Mouse (Mus musculus) liver, adult (tissue): ENCODE measurements around the gene Eif1.

ENCODE experiments used
- GATA4 ChIP-seq: IDR thresholded peaks from 2 replicates; pipeline ENCODE4 v1.6.1; 2014; ENCODE audit warnings: mild to moderate bottlenecking, low read length; ENCODE audit not compliant: insufficient replicate concordance

The Eif1 gene

DNA sequence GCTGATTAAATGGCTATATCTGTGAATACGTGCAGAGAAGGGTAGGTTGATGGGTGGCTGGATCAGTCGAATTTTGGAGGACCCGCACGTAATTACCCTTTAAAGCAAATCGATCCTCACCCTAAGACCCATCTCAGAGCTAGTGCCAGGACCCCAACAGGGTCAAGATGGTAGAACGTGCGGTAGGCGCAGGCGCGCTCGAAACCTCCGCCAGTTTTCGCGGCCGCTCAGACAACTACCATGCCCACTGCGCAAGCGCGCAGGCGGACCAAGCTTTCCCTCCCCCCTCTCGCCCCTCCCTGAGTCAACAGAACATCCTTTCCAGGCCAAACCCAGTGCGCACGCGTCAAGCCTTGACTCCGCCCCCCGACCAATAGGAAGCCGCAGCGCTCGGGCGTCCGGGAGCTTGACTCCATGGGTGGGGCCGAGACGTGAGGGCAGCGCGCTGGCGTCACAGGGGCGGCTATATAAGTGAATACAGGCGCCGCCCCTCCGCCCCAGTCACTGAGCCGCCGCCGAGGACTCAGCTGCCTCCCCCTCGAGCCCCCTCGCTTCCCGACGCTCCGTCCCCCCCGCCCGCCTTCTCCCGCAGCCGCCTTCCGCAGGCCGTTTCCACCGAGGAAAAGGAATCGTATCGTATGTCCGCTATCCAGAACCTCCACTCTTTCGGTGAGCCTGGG lies at the start of gene Eif1:
Gene Eif1, plus strand, starts transcription at position 394 of the 680 bp plus-strand sequence.
- TF ChIP-seq GATA4: no peak

DNA sequence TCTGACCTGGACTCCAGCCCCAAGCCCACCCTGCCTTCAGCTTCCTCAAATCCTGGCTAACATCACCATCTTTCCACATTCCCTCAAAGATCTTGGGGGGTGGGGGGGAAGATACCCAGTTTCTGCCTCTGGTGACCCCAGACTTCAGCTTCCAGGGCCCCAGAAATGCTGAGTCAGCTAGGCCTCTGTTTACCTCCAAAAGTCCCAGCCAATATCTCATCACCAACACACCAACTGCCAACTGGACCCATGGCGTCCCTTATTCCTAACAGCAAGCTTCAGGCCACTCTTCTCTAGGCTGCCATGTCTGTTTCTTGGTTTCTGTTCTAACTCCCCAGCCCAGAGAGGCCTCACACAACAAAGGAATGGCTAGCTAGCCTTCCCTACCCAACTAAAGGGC lies 47.8 kb upstream of the Eif1 start:
- no peak for TF ChIP-seq GATA4

DNA sequence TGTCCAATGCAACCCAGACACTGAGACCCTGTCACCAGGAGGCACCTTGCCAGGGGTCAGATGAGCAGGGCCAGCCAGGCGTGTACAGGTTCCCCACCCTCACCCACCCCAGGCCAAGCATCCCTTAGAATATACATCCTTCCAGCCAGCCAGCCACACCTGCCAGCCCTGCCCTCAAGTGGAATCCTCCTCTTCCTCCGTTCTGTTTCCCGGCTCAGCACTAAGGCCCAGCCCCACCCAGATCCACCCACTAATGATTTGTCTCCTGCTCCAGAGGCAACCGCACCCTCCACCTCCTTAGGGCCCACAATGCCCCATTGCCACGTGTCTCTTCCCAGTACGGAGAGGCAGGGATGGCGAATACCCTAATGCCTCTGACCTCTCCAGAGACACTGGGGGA lies 45.0 kb upstream of the Eif1 start:
- TF ChIP-seq GATA4: no peak

DNA sequence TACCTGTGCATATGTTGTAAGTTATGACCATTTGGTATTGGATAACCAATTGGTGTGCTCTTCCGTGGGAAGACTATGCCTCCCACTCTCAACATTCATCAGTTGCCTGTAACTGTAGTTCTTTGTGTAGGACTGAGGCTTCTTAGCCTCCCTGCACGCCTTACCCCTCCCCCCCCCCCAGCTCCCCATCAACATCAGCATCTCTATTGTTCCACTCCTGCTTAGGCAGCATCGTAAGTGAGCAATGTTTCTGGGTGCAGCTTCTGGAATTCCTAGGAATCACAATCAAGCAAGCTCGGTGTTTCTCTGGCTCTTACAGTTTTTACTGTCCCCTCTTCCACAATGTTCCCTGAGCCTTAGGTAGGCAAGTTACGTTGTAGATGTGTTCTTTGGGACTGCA lies 44.2 kb upstream of the Eif1 start:
- TF ChIP-seq GATA4: no peak

DNA sequence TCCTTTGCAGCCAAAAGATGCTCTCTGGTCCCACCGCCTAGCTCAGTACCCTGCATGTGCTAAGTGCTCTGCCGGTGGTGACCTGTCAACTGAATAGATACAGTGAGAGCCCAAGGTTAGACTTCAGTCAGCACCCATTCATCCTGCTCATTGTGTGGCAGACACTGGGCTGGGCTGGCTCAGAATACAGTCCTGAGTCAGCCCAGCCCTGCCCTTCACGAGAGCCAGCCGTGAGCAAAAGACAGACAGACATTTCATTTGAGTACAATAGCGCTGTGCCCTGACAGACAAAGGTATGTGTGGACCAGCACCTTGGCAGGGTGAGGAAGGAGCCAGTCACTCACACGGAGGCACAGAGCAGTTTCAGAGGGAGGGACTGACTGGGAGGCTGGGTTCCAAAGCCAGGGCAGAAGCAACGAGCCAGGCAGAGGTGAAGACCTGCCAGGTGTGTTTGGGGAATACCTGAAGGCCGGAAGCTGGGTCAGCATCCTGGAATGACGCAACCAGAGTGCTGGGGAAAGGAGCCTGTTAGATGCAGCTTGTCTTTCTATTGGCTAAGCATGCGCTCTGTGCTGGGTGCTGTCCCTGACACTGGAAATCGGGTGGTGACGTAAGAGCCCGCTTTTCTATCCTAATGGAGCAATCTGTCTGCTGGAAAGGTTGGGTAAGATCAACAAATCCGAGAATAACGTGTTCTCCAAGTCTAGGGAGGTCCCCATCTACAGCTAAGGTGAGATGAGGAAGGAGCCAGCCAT lies 41.8 kb upstream of the Eif1 start:
- TF ChIP-seq GATA4: no peak

DNA sequence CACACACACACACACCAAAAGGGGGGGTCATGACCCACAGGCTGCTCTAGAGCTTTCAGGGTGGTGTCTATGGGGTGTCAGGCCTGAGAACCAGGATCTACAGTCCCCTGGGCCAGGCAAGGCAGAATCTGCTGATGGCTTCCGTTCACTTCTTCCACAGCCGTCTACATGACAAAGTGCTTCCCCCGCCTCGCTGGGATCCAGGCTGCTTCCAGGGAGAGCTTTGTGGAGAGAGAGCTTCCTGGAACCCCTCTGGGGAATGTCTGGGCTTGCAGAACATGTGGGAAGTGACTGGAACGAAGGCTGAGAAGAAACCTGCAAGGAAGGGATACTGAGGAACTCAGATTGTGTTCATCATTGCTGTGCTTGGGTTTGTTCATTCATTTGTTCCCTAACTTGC lies 40.9 kb upstream of the Eif1 start:
- TF ChIP-seq GATA4: no peak

DNA sequence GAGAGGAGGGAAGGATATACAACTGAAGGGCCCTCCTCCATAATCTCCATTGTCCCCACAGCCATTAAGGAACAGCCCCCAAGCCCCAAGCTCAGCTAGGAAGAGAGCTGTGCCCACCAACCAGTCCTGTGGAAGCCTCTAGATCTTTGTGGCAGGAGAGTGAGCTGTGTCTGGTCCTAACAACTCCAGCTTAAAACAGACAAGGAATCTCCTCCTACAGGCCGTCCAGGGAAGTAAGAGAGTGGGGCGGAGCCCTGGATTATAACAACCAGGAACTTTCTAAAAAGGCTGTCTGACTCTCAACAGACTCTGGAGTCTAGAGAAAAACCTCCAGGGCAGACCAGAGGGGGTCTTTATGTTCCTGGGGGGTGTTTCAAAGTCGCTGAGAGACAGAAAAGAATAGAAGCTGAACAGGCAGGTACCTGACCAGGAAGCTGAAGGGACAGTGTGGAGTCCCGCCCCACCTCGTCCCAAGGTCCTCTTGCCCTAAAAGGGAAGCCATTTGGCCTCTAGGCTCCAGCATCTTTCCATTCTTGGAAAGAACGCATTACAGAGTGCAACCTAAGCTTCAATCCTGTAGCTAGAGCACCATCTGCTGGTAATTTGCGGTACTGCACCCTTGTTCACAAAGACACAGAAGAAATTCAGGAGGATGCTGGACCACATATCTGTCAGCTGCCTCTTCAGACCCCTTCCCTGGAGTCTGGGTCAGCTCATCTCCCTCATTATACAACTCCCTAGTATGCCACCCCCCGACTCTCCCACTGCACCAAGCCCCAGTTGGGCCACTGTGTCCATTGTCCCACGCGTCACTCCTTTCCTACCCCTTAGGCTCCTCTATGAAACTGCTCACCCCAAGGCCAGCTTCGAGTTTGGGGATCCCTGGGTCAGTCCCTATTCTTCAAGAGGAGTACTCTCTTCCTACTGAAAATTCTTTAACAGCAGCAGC lies 37.8 kb upstream of the Eif1 start:
- no peak for TF ChIP-seq GATA4

DNA sequence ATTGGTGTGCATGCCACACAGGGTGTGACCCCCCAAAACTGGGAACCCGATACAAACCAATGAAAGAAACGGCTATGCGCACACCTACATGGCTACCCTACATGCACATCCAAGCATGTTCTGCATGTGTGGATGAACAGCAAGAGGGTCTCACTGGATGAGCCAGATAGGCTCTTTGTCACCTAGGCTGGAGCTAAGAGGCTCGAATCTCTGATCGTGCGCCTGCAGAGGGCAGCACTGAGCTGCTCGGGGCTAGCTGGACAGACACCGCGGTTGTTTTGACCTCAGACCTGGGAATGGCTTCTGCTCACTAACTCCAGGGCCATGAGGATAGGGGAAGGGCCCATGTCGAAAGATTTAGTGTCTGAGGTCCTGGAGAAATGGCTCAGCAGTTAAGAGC lies 37.1 kb upstream of the Eif1 start:
- TF ChIP-seq GATA4: no peak

DNA sequence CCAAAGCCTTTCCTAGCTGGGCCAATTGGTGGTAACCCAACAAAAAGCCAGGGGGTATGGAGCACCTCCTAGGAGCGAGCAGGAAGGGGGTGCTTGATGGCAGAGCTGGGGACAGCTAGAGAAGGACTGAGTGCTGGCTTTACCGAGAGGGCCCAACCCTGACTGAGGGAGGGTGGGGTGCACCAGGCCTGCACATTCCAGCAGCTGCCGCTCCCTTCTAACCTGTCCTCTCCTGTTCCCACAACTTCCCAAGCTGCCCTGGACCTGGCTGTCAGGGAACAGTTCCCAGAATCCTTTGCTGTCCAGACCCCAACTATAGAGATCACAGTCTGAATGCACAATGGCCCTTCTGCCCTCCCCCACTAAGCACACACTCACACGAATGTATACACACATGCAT lies 34.7 kb upstream of the Eif1 start:
- no peak for TF ChIP-seq GATA4

DNA sequence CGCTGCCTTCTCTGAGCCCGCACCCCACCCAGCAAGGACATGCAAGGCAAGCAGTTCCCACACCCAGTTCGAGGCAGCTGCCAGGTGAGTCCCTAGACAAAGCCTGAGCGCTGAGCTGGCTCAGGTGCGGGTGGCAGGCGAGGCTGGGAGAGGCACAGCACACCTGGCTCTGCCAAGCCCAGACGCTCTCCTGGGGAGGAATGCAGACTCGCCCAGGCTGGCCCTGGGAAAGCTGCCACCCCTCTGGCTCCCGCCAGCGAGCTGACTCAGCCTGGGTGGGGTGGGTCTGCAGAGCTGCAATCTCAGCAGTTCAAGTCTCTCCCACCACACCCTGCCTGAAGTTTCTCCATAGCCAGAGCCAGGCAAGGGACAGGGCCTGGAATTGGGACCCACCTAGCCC lies 32.7 kb upstream of the Eif1 start:
- no peak for TF ChIP-seq GATA4

DNA sequence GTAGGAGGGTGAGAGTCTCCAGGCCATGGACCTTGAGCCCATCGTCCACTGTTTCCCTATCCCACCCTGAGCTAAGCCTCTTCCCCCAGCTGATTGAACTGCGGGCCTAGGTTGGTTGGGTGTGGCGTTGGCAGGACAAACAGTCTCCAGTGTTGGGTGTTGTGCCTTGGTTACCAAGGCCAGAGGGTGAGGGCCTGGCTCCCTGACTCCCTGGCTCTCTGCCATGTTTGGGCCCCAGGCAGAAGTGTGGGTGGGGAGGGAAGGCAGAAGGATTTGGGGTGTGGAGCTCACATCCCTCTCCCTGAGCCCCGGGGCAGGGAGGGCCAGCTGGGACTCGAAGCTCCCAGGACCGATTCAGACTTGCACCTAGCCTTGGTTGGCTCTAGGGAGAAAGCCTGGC lies 30.7 kb upstream of the Eif1 start:
- TF ChIP-seq GATA4: no peak

DNA sequence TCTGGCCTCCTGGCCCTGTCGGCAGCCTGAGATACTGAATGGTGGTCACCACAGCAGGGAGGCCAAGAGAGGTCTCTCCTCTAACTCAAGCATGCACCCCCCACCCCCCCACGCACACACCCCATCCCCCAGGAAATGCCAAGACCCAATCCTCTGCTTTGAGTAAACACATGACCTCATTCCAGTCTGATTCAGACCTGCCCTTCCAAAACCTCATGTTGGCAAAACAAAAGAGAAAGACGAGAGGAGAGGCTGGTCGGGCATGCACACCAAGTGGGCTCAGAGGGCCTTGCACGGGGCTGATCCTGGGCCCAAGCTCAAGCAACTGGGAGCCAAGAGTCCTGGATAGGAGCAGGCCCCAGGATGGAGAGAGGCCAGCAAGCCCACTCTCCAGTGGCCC lies 29.4 kb upstream of the Eif1 start:
- TF ChIP-seq GATA4: no peak

DNA sequence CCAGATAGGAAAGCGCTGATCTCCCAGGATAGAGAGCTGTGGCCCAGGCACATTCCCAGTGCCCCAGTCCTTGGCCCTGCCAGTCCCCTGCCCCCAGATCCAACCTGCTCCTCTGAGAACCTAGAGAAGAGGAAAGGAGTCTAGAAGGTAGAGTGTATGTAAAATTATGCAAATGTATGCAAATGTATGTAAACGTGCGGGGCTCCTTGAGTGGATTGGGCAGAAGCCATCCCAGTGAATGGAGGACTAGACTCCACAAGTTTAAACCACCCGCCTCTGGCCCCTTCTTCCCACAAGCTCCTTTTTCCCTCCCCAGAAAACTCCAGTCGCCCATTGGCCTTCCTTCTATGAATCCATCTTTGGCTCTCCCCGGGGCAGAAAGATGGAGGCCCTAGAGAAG lies 26.8 kb upstream of the Eif1 start:
- no peak for TF ChIP-seq GATA4

DNA sequence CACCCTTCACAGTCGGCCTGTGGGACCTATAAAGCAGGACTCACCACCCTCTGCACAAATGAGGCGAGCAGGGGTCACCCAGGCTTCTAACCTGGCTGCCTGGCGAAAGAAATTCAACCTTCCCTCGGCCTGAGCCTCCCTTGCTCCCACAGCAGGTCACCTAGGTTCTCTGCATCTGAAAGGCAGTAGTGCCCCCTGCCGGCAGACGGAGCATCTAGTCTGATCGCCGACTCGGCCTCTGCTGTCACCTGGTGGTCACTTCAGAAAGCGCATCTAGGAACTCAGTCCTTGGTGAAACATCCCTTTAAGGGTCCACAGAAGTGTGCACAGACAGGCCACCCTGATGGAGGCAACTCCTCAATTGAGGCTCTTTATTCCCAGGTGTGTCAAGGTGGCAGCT lies 24.4 kb upstream of the Eif1 start:
- TF ChIP-seq GATA4: no peak

DNA sequence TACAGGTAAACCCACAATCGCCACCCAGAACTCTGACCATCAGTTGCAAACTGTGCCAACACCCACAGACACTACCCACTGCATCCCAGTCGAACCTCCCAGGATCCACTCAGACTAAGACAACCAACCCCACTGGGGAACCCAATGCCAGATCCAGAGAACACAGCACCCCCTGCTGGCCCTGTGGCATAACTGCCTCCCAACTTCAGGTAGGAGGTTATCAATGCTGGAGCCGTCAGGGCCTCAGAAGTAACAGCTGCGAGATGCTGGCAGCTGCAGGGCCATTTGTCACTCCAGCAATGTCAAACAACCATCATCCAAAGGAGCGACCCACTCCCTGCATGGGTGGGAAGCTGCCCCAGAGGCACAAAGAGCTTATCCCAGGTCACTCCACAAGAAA lies 21.9 kb upstream of the Eif1 start:
- TF ChIP-seq GATA4: no peak
